Mouse (Mus musculus): ENCODE measurements around the gene Srpk3.

- TF ChIP-seq CTCF (IDR thresholded peaks at IDR 0.05; ENCODE audit: low read depth): no peak
- no peak for TF ChIP-seq EP300 (IDR thresholded peaks at IDR 0.05; ENCODE audit: low read depth)
These were observed 11.5 kb downstream of the Srpk3 start for GRCm38 (mm10) chrX:73785666-73786065.
